Mouse (Mus musculus) heart, adult 2 months (tissue): ENCODE data around the gene Zfp931.

ENCODE experiments used
- CTCF ChIP-seq: fragments of 200-600 bp; IDR thresholded peaks from 2 replicates; pipeline ENCODE4 v1.8.1; 2022; ENCODE audit warnings: antibody characterized with exemption, mild to moderate bottlenecking, moderate library complexity
- POLR2A ChIP-seq: fragments of 200-500 bp; IDR thresholded peaks from 2 replicates; pipeline ENCODE4 v1.6.1; 2011; ENCODE audit warnings: mild to moderate bottlenecking, low read depth, low read length, control low read depth; ENCODE audit not compliant: insufficient read depth

DNA sequence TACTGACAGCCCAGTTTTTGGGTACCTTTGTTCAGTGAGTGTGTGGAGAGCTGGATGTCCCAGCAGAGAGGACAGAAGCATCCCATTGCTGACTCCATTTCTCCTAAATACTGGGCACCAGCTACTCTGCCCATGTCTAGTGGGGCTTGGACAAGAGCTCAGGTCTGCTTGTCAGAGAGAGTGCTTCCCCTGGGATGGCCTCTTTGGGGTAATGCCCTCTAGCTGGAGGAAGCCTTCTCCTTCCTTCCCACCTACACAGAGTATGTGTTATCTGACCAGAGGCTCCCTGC, 42.0 kb upstream of the Zfp931 start:
- TF ChIP-seq CTCF (no peak), POLR2A (no peak)
